Mouse (Mus musculus) MEL (cell line): ENCODE data around the gene Dclk1.

Experiments used
- CTCF ChIP-seq, 3 experiments: IDR thresholded peaks in 2 of 3; conservative IDR thresholded peaks in 1 of 3; 2 replicates each; pipeline ENCODE4 v1.5.1; 2011 to 2012; ENCODE audit warnings: low read length in 3 of 3, low read depth in 2 of 3, mild to moderate bottlenecking in 2 of 3, improper control_type of control experiment in 1 of 3, inconsistent platforms in 1 of 3, mixed read lengths in 1 of 3, moderate library complexity in 1 of 3; ENCODE audit not compliant: control insufficient read depth in 1 of 3, insufficient read depth in 1 of 3, poor library complexity in 1 of 3, severe bottlenecking in 1 of 3
- MAZ ChIP-seq: IDR thresholded peaks from 2 replicates; pipeline ENCODE4 v1.6.1; 2012; ENCODE audit warnings: low read depth, mild to moderate bottlenecking, inconsistent platforms, low read length, improper control_type of control experiment
- POLR2A ChIP-seq, 2 experiments: IDR thresholded peaks; 2 replicates each; pipeline ENCODE4 v1.6.1; 2011 to 2012; ENCODE audit warnings: low read length in 2 of 2, mild to moderate bottlenecking in 2 of 2, control low read depth in 1 of 2, improper control_type of control experiment in 1 of 2, low read depth in 1 of 2, moderate library complexity in 1 of 2; ENCODE audit not compliant: control insufficient read depth in 1 of 2, insufficient read depth in 1 of 2, poor library complexity in 1 of 2
- POLR2AphosphoS2 ChIP-seq: IDR thresholded peaks from 2 replicates; pipeline ENCODE4 v1.6.1; 2011; ENCODE audit warnings: low read length, improper control_type of control experiment
- RAD21 ChIP-seq: IDR thresholded peaks from 2 replicates; pipeline ENCODE4 v1.6.1; 2011; ENCODE audit warnings: mild to moderate bottlenecking, low read depth, low read length, improper control_type of control experiment
- USF1 ChIP-seq: IDR thresholded peaks from 2 replicates; pipeline ENCODE4 v1.6.1; 2014; ENCODE audit warnings: low read depth, mild to moderate bottlenecking, inconsistent platforms, low read length, improper control_type of control experiment, moderate library complexity

- no peak for TF ChIP-seq POLR2AphosphoS2
- no peak for TF ChIP-seq CTCF (IDR thresholded peaks at IDR 0.05 in 2 of 3, conservative IDR thresholded peaks at IDR 0.05 in 1 of 3; ENCODE audit: control insufficient read depth in 1 of 3, insufficient read depth in 1 of 3, low read depth in 2 of 3, low read length in 3 of 3, poor library complexity in 1 of 3, severe bottlenecking in 1 of 3)
- no peak for TF ChIP-seq RAD21
- TF ChIP-seq POLR2A (IDR thresholded peaks at IDR 0.05; ENCODE audit: control insufficient read depth in 1 of 2, insufficient read depth in 1 of 2, low read depth in 1 of 2, low read length in 2 of 2, poor library complexity in 1 of 2): no peak
- TF ChIP-seq MAZ: no peak
- no peak for TF ChIP-seq USF1
Measured at GRCm38 (mm10) chr3:55337671-55338070, 95.5 kb downstream of the Dclk1 start.
